Mouse (Mus musculus) G1E-ER4 (cell line): ENCODE measurements around the gene Rasef. TPM values are rescaled to one million over a fixed set of nuclear protein-coding genes. Genes with fewer than 3 reads are reported as not detected.

Experiments
- GATA1 ChIP-seq: IDR thresholded peaks from one replicate; pipeline ENCODE4 v1.8.0; 2012; ENCODE audit warnings: low read length, inconsistent platforms
- polyA plus RNA-seq: library from polyadenylated mRNA; stranded (reverse); fragments of >175 nt; gene quantifications from 2 replicates; pipeline ENCODE4 v1.2.3, GENCODE M21; 2012

The Rasef gene
- polyA plus RNA-seq: not detected in 2 replicates

GRCm38 (mm10) chr4:73790260-73791185 lies at the start of gene Rasef:
Gene Rasef, minus strand, starts transcription at chr4:73790994.
- TF ChIP-seq GATA1: no peak

DNA sequence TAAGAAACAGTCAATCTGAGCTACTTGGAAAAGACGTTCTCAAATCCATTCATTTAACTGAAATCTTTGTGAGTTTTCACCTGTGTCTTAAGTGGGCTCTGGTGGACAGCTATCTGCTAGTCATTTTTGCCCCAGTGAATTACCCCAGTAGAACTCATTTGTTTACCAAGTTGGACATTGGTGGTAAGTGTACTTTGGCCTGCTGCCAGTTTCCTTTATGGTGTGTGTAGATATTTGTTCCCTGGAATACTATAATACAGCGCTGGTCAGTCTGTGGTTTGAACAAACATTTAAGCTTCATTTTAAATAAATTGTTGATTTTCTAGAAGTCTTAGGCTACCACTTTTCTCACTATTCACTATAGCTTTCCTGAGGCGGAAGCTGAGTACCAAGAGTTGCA lies 35.8 kb upstream of the Rasef start:
- no peak for TF ChIP-seq GATA1

DNA sequence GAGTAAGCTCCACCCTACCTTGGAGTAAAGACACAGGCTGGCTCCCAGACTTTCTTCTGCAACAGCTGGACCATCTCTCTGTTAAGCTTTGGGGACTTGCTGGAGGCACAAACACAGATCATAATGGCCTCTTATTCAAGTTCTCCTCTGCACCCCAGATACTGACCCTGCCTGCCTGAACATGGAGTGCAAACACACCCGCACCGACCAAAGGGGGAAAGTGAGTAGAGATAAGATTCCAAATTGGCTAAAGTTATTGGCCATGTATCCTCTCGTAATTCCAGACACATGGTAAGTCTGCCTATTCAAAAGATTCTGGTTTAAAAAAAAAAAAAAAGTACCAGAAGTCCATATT lies 369 bp upstream of the Rasef start:
- TF ChIP-seq GATA1: no peak

- TF ChIP-seq GATA1: no peak
These were observed 1.3 kb downstream of the Rasef start for GRCm38 (mm10) chr4:73789534-73789933.

GRCm38 (mm10) chr4:73788076-73788730 lies 2.6 kb downstream of the Rasef start:
- TF ChIP-seq GATA1: no peak

DNA sequence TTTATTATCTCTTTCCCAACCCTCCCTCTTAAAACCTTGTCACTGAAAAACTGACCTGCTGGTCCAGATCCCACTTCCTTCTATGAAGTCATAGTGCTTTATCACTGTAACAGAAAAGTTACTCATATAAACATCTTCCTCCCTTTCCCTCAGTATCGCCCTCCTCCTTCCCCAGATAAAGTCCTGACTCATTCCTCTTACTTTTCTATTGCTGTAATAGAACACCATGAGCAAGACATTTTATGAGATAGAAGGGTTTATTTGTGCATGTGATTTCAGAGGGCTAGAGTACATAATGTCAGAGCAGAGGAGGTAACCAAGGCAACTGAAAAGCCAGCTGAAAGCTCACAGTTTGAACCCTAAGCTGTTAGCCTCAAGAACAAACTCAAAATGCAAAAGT lies 6.6 kb downstream of the Rasef start:
- TF ChIP-seq GATA1: no peak

DNA sequence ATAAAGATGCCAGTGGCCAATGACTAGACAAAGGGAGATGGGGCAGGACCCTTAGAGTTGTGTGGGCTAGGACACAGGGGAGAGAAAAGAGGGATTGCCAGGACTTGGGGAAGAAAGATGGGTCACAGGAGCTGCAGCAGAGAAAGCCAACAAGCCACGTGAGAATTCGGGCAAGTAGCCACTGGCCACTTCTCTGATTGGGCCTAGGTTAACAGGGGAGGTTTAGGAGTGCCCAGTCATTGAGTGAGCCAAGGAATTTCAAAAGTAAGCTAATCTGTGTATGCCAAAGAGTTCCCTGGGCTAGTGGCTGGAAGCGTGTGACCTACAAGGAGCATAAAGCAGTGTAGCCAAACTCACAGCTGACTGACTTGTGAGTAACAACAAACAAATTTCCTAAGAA lies 9.7 kb downstream of the Rasef start:
- TF ChIP-seq GATA1: no peak

- no peak for TF ChIP-seq GATA1
These were observed 15.5 kb downstream of the Rasef start for GRCm38 (mm10) chr4:73775266-73775665.

- TF ChIP-seq GATA1: no peak
These were observed 16.7 kb downstream of the Rasef start for GRCm38 (mm10) chr4:73773831-73774810.

DNA sequence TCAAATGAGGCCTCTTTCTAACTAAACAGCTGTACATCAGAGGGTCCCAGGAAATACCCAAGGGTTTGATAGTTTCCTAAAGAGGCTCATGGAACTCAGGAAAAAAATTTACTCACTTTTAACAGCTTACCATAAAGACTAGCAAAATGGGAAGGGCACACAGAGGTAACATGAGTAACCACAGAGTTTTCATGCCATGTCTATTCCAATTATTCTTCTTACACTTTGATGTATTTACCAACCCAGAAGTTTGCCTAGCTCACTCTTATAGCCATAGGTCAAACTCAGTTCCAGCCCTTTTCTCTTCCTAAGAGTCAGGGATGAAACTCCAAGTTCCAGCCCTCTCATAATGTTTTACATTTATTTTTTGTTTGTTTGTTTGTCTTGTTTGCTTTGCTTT lies 18.8 kb downstream of the Rasef start:
- TF ChIP-seq GATA1: no peak

DNA sequence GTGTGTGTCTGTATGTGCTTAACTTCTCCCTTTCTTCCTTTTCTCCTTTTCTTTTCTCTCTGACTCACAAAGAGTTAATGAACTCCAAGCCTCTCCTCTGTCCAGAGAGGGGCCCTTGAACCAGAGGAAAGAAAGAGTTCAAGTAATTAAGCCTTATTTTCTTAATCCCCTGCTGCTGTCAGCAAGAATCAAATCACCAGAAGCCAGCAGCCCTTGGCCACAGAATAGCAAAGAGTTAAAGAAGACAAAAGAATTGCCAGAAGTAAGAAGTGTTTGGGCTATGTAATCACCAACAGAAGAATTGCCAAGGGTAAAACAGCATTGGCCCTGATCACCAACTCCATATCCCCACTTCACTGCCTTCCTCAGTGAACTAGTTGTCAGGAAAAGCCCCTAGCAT lies 20.2 kb downstream of the Rasef start:
- TF ChIP-seq GATA1: no peak

DNA sequence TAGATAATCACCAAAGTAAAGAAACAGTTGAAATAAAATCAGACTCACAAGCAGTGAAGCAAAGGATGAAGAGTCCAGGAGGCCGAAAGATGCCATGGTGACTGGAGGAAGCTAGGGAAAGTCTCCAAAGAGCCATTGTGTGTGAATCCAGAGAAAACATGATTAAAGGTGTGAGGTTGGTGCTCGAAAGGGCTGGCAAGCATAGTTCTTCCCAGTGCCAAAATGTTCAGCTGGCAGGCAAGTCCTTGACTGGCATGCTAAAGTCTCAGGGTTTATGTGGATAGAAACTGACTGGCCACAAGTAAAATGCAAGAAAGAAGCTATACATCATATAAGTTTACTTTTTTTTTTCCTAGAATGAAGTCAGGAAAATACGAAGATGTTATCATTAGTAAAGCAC lies 22.6 kb downstream of the Rasef start:
- TF ChIP-seq GATA1: no peak

- TF ChIP-seq GATA1: no peak
These were observed 42.6 kb downstream of the Rasef start for GRCm38 (mm10) chr4:73748219-73748618.

DNA sequence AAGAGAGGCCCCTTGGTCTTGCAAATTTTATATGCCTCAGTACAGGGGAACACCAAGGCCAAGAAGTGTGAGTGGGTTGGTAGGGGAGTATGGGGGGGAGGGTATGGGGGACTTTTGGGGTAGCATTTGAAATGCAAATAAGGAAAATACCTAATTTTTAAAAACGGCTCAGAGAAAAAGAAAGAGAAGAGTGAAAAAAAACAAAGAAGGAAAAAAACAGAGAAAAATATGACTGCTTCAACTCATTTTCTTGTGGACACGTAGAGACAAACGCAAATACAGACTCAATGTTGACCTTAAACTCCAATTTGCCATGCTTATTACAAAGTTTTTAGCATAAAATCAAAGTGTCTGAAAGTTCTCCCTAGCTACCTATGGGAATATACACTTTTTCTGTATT lies 51.4 kb downstream of the Rasef start:
- no peak for TF ChIP-seq GATA1

DNA sequence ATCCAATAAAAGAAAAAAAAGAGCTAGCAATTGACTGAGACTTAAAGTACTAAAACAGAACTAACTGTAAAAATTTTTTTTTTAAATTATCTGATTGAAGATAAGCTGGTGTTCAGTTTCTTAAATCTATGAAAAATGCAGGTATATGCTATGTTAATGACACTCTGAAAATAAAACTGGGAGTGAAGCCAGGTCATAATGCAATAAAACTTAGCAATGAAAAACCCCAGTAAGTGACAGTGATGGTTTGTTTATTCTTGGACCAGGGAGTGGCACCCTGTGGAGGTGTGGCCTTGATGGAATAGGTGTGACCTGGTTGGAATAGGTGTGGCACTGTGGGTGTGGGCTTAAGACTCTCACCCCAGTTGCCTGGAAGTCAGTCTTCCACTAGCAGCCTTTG lies 71.0 kb downstream of the Rasef start:
- TF ChIP-seq GATA1: no peak

GRCm38 (mm10) chr4:73718761-73719160 lies 72.0 kb downstream of the Rasef start:
- no peak for TF ChIP-seq GATA1
